Mouse (Mus musculus) CH12.LX (cell line): ENCODE data around the gene Lrmda. TPM values are rescaled to one million over a fixed set of nuclear protein-coding genes. Genes with fewer than 3 reads are reported as not detected.

Experiments
- DNase-seq: peaks from one replicate; pipeline ENCODE4 v3.0.0-alpha.2; 2013; ENCODE audit errors: extremely low read depth
- H3K27ac ChIP-seq: 2 replicates; pipeline ENCODE4 v1.5.1; 2012; ENCODE audit warnings: low read depth, mild to moderate bottlenecking, control low read depth, moderate library complexity; ENCODE audit not compliant: insufficient read depth
- H3K27me3 ChIP-seq: replicated peaks from 2 replicates; pipeline ENCODE3; 2012; ENCODE audit warnings: inconsistent platforms
- H3K36me3 ChIP-seq, 2 experiments: replicated peaks in 1 of 2; 2 replicates each; pipeline versions ENCODE3 to v1.6.1; 2012; ENCODE audit warnings: inconsistent platforms in 1 of 2, low read length in 1 of 2, mild to moderate bottlenecking in 1 of 2, mixed read lengths in 1 of 2, moderate library complexity in 1 of 2; ENCODE audit not compliant: control insufficient read depth in 1 of 2, insufficient read depth in 1 of 2
- H3K4me1 ChIP-seq, 2 experiments: 2 replicates each; pipeline ENCODE4 v1.6.1; 2012; ENCODE audit warnings: inconsistent platforms in 1 of 2, moderate library complexity in 1 of 2; ENCODE audit not compliant: insufficient read depth in 2 of 2, control insufficient read depth in 1 of 2
- H3K4me2 ChIP-seq: 2 replicates; pipeline ENCODE4 v1.6.1; 2012; ENCODE audit warnings: low read depth, mild to moderate bottlenecking, control low read depth; ENCODE audit not compliant: poor library complexity, insufficient read depth, severe bottlenecking
- H3K4me3 ChIP-seq, 3 experiments: fragments of 150-350 bp in 1 of 3; sonication (generic) in 1 of 3; replicated peaks in 1 of 3; 2 replicates each; pipeline versions ENCODE3 to v1.5.1; 2011 to 2012; ENCODE audit warnings: low read depth in 2 of 3, low read length in 2 of 3, mild to moderate bottlenecking in 2 of 3, moderate library complexity in 2 of 3, control low read depth in 1 of 3, improper control_type of control experiment in 1 of 3, inconsistent platforms in 1 of 3, mixed read lengths in 1 of 3; ENCODE audit not compliant: poor library complexity in 1 of 3
- H3K79me2 ChIP-seq: replicated peaks from 2 replicates; pipeline ENCODE4 v1.6.1; 2012; ENCODE audit warnings: mild to moderate bottlenecking, moderate library complexity; ENCODE audit not compliant: control insufficient read depth, poor library complexity, insufficient read depth, severe bottlenecking; ENCODE audit errors: extremely low read depth
- H3K9ac ChIP-seq: 2 replicates; pipeline ENCODE4 v1.6.1; 2012; ENCODE audit warnings: low read depth, mild to moderate bottlenecking, control low read depth, moderate library complexity; ENCODE audit not compliant: insufficient read depth
- H3K9me3 ChIP-seq: replicated peaks from 2 replicates; pipeline ENCODE3; 2012; ENCODE audit warnings: low read length, inconsistent platforms, mixed read lengths
- CTCF ChIP-seq, 2 experiments: IDR thresholded peaks in 1 of 2; conservative IDR thresholded peaks in 1 of 2; 2 replicates each; pipeline ENCODE4 v1.5.1; 2011 to 2012; ENCODE audit warnings: low read depth in 2 of 2, low read length in 2 of 2, improper control_type of control experiment in 1 of 2, inconsistent platforms in 1 of 2, mild to moderate bottlenecking in 1 of 2, moderate library complexity in 1 of 2
- ELF1 ChIP-seq: IDR thresholded peaks from 2 replicates; pipeline ENCODE4 v1.6.1; 2014; ENCODE audit warnings: low read depth, mild to moderate bottlenecking, inconsistent platforms, low read length, improper control_type of control experiment
- GABPA ChIP-seq: IDR thresholded peaks from 2 replicates; pipeline ENCODE4 v1.6.1; 2012; ENCODE audit warnings: low read depth, low read length, improper control_type of control experiment, inconsistent platforms; ENCODE audit not compliant: insufficient replicate concordance
- MEF2A ChIP-seq: IDR thresholded peaks from 2 replicates; pipeline ENCODE4 v1.6.1; 2014; ENCODE audit warnings: low read depth, mild to moderate bottlenecking, inconsistent platforms, low read length, improper control_type of control experiment, borderline replicate concordance
- MYC ChIP-seq: IDR thresholded peaks from 2 replicates; pipeline ENCODE4 v1.6.1; 2011; ENCODE audit warnings: low read depth, mild to moderate bottlenecking, improper control_type of control experiment, low read length
- PAX5 ChIP-seq: IDR thresholded peaks from 2 replicates; pipeline ENCODE4 v1.6.1; 2012; ENCODE audit warnings: low read length, inconsistent platforms, mixed read lengths
- RAD21 ChIP-seq: IDR thresholded peaks from 2 replicates; pipeline ENCODE4 v1.6.1; 2011; ENCODE audit warnings: low read depth, mild to moderate bottlenecking, low read length, improper control_type of control experiment, moderate library complexity
- SMC3 ChIP-seq: IDR thresholded peaks from 2 replicates; pipeline ENCODE4 v1.6.1; 2011; ENCODE audit warnings: low read depth, low read length, improper control_type of control experiment
- USF1 ChIP-seq: IDR thresholded peaks from 2 replicates; pipeline ENCODE4 v1.6.1; 2014; ENCODE audit warnings: low read depth, mild to moderate bottlenecking, inconsistent platforms, low read length, improper control_type of control experiment
- ZKSCAN1 ChIP-seq: IDR thresholded peaks from 2 replicates; pipeline ENCODE4 v1.6.1; 2012; ENCODE audit warnings: low read depth, inconsistent platforms, low read length, improper control_type of control experiment, borderline replicate concordance
- dilution Hi-C: fragments of 300-500 bp; cut with MboI; formaldehyde crosslinking; loops from 2 replicates; pipeline ENCODE4 v1.14.3; 2020; ENCODE audit warnings: low sequenced_read_pairs; ENCODE audit not compliant: extremely low pct_unique_long_range_greater_than_20kb, extremely low pct_ligation_motif_present
- in situ Hi-C: fragments of 300-500 bp; cut with MboI; formaldehyde crosslinking; loops from 3 replicates; pipeline ENCODE4 v1.14.3; 2019; ENCODE audit warnings: low sequenced_read_pairs, low pct_ligation_motif_present, low pct_unique_long_range_greater_than_20kb, mixed read lengths
- polyA plus RNA-seq: library from polyadenylated mRNA; unstranded; fragments of >175 nt; gene quantifications from 2 replicates; pipeline ENCODE4 v1.2.1, GENCODE M21; 2012; ENCODE audit warnings: low read depth; ENCODE audit not compliant: insufficient read length
- total RNA-seq, 2 experiments: library from RNA; depleted of rRNA; stranded (reverse); fragments of 300-350 nt in 1 of 2; fragments of >200 nt in 1 of 2; gene quantifications; 2 replicates each; pipeline ENCODE4 v1.2.3; 2012 to 2014

Gene Lrmda
- total and polyA plus RNA-seq, 3 experiments, result 0.89 to 3.7 (median 1.9) TPM

GRCm38 (mm10) chr14:22289380-22289922 lies 269.9 kb downstream of the Lrmda start:
- Histone ChIP-seq H3K4me3 (no peak overlapping the region), H3K79me2 (no peaks in the 10 kb centered on the region), H3K36me3 (no peaks in the 10 kb centered on the region), H3K4me2 (no peak overlapping the region), H3K27me3 (no peaks in the 10 kb centered on the region), H3K27ac (no peak overlapping the region), H3K9ac (no peak overlapping the region), H3K4me1 (peaks cover 2 to 5% of the 10 kb centered on the region in 2 experiments; a peak in 1 of 4 replicates), H3K9me3 (no peaks in the 10 kb centered on the region)
- no peak for DNase-seq
- in situ Hi-C loops, result no loop called here
- dilution Hi-C loops, result no loop called here
- TF ChIP-seq USF1 (no peak), ZKSCAN1 (no peak), PAX5 (no peak), ELF1 (no peak), MYC (no peak)

GRCm38 (mm10) chr14:22294371-22294770 lies 274.9 kb downstream of the Lrmda start:
- dilution Hi-C loops, result no loop called here
- in situ Hi-C loops, result no loop called here

GRCm38 (mm10) chr14:22296655-22297239 lies 277.2 kb downstream of the Lrmda start:
- no peak for DNase-seq
- H3K9ac ChIP-seq, result no peak overlapping the region
- H3K27ac ChIP-seq, result no peak overlapping the region
- TF ChIP-seq MEF2A (no peak), RAD21 (no peak)
- no peaks in the 10 kb centered on the region for H3K9me3 ChIP-seq
- no peaks in the 10 kb centered on the region for H3K79me2 ChIP-seq
- H3K4me1 ChIP-seq, result no peaks in the 10 kb centered on the region
- no peaks in the 10 kb centered on the region for H3K27me3 ChIP-seq
- H3K4me2 ChIP-seq, result no peak overlapping the region
- no peaks in the 10 kb centered on the region for H3K36me3 ChIP-seq
- no peak overlapping the region for H3K4me3 ChIP-seq
- dilution Hi-C loops, result no loop called here
- in situ Hi-C loops, result no loop called here

More at GRCm38 (mm10) chr14:22294371-22294770, 274.9 kb downstream of the Lrmda start:
- no peaks in the 10 kb centered on the region for H3K9me3 ChIP-seq
- no peak overlapping the region for H3K4me3 ChIP-seq
- H3K79me2 ChIP-seq, result no peaks in the 10 kb centered on the region
- no peaks in the 10 kb centered on the region for H3K36me3 ChIP-seq
- no peak overlapping the region for H3K27ac ChIP-seq
- peak; percentile 21 for DNase-seq
- no peaks in the 10 kb centered on the region for H3K4me1 ChIP-seq
- H3K4me2 ChIP-seq, result no peak overlapping the region
- H3K27me3 ChIP-seq, result no peaks in the 10 kb centered on the region
- no peak overlapping the region for H3K9ac ChIP-seq
- TF ChIP-seq CTCF (conservative IDR thresholded peaks at IDR 0.05 in 1 of 2, IDR thresholded peaks at IDR 0.05 in 1 of 2; ENCODE audit: low read depth in 2 of 2, low read length in 2 of 2), result peak in 1 of 2 experiments; percentile 42; a peak in 2 of 4 replicates
- TF ChIP-seq GABPA, result no peak
- TF ChIP-seq SMC3, result peak; percentile 34
- TF ChIP-seq RAD21, result peak; percentile 10
- TF ChIP-seq, all 38 proteins: peak for 3
